Mouse (Mus musculus) kidney, adult 9 months (tissue): ENCODE data around the gene Hcn1.

Source experiments
- DNase-seq: peaks from one replicate; pipeline ENCODE4 v3.0.0; 2022

Gene Hcn1

DNA sequence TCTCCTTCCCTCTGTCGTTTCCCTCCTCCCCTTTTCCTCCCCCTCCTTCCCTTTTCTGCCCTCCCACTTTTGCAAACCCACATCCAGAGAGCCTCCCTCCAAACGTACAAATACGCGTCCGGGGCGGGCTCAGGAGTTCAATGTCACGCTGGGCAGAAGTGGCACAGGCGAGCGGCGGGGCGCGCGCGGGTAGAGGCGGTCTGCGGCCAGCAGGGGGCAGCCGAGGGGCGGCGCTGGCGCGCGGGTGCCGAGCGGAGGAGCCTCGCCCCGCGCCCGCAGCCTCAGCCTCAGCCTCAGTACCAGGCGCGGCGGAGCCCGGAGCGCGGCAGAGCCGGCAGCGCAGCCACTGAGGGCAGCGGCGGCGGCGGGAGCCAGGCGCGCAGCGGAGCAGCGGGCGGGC is at the start of gene Hcn1:
TSS of gene Hcn1 (plus strand) at position 140 of the 400 bp plus-strand sequence.
- DNase-seq: peak; percentile 49

DNA sequence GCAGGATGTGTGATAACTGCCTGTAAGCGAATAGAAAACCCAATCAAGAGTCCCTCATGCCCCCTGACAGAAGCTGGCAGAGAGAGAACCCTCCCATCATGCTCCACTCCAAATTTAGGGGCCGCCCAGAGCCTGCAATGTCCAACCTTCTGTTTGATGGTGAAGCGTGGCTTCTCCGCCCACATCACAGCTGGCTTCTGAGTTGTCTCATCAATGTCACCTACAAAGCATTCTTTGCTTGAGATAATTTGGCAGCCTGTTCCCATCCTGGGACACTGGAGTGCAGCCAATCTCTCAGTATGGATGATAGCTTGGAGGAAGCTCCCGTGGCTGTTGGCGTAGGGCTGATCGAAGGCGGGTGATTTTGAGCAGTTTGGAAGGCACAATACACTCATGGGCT is 34.9 kb upstream of the Hcn1 start:
- no peak for DNase-seq

DNA sequence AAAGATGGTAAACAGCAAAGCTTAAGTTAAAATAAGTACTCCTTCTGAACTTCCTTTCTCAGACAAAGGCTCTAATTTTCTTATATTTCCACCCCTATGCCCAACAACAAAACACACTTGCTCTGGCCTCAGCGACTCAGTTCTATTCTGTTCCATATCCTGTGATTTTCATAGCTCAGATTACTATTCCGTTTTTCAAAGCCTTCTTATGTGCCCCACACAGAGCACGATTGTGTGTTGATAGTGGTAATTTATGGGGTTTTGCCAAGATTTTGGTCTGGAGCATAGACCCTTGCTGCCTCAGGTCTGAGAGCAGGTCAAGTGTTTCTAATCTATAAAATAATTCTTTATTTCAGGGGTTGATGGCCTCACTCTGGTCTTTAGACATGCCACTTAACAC is 30.4 kb upstream of the Hcn1 start:
- DNase-seq: no peak

DNA sequence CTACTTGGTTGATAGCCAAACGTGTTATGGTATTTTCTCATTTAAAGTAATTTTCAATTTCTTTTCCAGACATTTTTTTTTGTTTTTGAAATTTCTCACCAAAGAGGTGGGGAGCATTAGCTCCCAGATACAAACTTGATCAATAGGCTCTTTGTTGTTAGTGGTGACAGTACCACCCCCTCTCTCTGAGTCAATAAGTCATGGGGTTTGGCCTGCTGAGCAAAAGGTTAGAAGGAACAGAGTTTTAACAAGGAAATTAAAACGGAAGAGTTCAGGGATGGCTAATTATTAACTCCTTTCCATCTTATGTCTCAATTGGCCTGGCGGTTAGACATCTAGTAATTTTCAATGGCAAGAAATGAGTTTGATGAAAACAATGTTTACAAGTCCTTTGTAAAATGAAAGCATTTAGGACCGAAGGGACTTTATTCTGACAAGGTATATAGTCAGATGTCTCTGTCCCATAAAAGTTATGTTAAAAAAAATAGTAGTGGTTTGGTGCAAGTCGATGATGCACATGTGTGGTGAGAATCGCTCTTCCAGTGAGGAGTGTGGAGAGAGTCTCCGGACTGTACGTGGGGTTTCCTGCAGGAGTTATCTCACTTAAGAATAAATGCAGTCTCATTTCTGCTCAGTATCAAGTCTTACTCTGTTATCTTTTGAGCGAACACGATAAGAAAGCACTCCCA is 7.5 kb upstream of the Hcn1 start:
- DNase-seq: no peak

DNA sequence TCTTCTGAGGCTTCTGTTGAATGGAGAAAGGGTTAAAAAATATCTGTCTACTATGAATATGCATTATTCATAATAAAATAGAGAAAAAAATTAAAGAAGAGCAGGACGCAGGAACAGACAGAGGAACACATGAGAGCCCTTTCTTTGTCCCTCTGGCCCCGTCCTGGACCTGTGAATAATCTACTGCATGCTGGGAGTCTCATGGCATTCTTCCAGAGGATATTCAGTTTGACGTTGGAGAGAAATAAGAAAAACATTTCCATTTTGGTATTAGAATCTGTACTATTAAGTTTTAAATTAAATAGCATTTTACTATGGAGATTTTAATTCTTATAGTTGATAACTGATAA is 7.0 kb upstream of the Hcn1 start:
- no peak for DNase-seq

DNA sequence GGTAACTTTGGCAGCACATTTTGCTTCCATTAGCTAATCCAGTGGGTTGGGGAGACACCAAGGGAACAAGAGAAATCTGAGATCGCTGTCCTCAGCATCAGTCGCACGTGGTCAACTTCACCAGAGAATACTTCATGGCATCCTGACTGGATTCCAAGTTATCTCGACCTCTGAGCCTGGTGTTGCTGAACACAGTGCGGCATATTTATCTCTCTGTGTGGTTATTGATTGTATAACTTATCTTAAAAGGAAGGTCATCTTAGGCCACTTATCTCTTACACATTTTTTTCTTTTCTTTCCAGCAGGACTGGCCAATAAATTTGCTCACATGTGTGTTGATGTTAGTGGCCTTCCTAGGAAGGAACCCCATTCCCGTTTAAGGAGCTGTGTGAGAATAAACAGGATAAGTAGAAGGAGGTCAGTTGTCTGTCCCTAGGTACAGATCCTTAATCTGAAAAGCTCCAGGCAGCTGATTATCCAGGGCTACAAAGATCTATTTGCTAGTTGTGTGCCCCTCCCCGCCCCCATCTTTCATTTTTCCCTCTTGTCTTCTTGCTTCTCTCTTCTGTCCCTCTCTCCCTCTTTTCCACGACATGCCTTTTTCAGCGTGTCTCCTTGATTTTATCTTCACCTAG is 672 bp upstream of the Hcn1 start:
- no peak for DNase-seq

DNA sequence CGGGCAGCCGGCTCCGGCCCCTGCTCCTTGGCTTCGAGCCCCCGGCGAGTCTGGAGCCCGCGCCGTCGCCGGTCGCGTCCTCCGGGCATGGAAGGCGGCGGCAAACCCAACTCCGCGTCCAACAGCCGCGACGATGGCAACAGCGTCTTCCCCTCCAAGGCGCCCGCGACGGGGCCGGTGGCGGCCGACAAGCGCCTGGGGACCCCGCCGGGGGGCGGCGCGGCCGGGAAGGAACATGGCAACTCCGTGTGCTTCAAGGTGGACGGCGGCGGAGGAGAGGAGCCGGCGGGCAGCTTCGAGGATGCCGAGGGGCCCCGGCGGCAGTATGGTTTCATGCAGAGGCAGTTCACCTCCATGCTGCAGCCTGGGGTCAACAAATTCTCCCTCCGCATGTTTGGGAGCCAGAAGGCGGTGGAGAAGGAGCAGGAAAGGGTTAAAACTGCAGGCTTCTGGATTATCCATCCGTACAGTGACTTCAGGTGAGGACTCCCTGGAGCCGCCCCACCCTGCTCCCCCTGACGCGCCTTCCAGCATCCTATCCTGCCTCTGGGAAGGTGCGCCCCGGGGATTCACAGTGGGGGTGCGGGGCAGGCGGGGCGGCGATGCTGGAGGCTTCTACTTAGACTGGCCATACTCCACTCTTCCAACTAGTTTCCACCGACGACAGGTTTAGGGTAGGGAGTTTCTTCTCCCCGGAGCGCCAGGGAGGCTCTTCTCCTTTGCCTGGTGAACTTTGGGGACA is 668 bp downstream of the Hcn1 start:
- DNase-seq: no peak

DNA sequence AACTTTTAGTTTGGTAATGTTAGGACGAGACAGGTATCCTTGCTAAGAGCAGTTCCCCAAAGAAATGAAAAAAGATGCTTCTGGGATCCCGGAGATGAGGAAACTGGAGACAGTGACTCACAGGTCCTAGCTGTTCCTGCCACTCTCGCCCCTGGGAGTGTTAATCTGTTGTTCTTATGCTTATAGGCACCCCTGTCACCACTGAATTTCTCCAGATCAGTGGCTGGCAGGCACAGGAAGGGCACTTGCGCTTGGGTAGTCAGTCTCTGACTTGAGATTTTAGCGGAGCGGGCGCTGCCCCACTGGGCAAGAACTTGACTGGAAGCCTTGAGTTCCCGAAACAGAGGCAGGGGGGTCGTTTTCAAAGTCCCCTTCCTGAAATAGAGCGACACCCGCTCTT is 1.3 kb downstream of the Hcn1 start:
- DNase-seq: no peak

DNA sequence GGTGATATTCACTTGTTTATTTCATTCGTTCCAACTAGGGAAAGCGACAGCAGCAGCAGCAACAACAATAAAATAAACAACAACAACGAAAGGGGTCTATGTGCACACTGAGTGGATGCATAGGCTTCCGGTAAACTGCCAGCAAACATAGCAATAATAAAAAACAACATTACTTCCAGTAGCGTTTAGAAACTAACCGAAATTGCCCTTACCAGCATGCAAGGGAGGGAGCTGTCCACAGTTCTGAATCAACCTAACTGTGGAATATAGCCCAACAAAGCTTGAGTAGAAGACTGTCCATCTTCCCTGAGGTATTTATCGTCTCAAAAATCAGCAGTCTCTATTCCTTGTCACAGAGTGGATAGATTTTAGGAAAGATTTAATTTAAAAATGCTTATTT is 2.0 kb downstream of the Hcn1 start:
- DNase-seq: peak; percentile 34

DNA sequence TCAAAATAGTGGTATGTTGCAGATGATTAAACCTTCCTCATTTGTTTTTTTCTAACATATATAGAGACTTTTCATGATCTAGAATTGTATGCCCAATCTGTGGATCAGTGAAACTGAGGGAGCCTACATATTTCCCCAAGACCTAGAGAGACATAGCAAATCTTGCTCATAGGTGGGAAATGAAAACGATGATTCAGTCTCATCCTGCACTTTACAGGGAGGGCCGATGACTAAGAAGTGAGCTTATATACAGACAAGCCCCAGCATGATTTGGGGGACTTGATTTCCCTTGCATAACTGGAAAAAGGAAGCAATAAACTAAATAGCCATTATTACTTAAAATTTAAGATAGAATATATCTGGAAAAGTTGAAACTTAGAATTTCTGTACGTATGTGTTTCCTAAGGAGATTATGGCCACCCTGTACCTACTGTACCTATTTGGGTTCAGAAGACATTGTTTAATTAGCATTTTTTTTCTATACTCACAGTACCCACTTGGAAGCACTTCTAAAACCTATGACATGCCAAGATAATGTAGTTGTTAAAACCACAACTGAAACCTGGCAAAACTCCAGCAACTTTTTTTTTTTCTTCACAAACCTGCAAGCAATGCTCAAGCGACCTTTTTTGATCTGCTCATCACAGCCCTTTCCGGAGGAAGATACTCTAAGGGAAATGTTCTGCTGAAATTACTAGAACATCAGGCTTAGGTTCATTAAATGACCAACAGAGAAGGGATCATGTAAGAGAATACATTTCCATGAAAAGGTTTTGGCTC is 3.0 kb downstream of the Hcn1 start:
- DNase-seq: no peak

DNA sequence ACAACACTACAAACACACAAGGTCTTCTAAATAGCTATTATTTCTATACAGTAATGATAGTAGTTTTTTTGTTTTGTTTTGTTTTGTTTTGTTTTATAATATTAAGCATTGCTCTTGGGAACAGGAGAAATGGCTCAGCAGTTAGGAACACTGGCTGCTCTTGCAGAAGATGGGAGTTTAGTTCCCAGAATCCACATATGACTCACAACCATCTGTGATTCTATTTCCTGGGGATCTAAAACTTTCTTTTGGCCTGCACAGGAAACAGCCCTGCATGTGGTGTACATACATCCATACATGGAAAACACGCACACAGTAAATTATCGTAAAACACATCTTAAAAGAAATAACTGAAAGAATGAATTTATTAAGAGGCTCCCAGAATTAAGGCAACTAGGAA is 9.8 kb downstream of the Hcn1 start:
- DNase-seq: no peak

DNA sequence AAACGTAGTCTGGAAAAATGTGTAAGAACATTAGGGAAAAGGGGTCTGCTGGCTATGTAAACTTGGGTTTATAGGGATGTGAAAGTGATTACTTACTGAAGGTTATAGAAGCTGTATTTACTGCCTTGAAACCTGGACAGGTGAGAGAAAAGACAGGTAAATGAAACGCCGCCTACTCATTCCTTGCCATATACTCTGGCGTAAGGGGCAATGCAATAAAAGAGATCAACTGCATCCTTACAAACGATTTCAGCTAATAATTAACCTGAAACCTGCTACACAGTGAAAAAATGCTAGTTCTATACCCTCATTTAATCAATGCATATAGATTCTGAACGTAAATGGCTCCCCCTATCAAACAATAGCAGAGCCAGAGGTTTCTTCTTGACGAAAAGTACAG is 17.4 kb downstream of the Hcn1 start:
- no peak for DNase-seq

DNA sequence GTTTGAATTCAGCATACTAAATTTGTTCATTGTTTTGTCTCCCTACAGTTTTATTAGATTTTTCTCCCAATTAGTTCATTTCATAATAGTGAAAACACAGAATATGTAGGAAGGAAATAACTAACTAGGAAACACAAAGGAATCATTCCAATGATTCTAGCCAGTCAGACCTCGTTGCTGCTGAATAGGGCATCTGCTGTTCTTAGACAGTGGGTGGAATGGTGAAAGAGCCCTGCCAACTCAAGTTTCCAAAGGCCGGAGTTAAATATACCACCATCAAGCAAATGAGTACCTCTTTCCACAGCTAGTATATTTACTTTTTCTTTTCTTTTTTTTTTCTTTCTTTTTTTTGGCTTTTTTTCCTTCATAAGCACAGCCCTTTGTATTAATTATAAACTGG is 55.4 kb downstream of the Hcn1 start:
- DNase-seq: no peak

DNA sequence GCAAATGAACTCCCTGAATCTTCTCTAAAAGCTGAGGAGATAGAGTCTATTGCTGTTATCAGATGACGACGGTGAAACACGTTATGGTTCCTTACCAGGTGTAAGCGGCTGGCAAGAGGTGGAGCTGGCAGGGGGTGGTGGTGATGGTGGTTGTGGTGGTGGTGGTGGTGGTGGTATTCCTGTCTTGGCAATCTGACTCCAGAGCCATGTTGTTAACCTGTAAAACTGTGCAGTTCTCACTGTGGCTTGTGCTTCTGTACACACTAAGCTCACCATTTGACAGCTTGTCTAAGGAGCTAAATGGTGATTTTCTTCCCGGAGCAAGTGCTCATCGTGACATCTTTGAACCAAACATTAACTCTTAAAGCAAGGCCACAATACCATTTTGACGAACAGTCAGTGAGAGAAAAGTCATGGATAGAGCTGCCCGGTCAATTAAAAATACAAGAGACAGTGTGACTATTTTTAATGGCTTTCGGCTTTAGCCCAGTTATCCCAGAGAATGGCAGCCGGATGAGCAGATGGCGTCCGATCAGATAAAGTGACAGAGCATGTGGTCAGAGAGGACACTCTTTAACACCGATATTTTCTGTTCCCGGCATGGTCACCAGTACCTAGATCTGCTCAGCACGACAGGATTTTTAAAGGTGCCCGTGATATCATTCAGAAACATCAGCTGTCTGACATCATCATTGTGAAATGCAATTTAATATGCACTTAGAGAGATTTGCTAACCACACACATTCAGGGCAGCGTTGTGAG is 56.5 kb downstream of the Hcn1 start:
- DNase-seq: no peak

DNA sequence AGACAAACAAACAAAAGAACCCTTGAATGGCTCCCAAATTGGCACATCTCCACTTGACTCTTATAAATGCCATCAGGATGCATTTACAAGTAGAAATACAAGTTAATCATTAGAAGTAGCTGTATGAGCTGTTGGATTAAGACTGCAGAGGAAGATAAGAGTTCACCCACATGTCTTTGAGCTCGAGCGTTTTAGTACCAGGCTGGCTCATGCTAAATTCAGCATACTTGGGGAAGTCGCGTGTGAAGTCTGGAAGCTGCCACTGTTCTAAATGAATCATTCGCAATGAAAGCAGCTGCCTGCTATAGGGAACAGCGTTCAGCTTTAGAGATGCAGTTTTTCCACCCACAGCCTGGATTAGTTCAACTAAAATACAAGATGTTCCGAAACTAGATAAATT is 57.4 kb downstream of the Hcn1 start:
- DNase-seq: no peak

DNA sequence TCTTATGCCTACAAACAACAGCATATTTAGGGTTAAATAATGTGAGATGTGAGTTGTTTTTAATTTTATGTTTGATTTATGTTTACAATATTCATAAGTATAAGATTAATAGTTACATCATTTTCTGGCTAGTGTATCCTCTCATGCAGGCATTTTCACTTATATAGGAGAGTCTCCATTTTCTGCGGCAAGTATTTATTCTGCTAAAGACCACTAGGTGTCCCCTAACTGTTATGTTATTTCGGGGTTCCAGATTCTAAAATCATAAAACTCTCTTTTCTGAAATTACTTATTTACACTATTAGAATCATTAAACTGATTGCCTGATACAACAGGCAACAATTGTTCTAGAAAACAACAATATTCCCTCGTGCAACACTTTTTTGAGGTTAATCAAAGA is 60.5 kb downstream of the Hcn1 start:
- DNase-seq: no peak

DNA sequence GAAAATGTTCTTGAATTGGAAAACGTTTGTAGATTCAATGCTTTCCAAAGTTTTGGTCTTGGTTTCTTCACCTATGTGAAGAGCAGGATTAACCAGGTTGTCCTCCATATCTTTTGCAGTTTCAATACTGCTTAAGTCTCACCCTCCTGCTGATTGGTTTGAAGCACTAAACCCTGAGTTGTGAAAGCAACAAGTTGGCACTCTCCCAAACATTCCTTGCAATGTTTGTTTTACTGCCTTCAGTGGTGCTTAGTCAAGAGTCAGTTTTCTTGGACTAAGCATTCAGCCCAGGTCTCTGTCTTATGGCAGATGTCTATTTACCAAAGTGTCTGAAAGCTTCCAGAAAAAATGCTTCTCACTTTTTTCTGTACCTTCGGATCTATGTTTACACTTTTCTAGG is 67.2 kb downstream of the Hcn1 start:
- DNase-seq: no peak

DNA sequence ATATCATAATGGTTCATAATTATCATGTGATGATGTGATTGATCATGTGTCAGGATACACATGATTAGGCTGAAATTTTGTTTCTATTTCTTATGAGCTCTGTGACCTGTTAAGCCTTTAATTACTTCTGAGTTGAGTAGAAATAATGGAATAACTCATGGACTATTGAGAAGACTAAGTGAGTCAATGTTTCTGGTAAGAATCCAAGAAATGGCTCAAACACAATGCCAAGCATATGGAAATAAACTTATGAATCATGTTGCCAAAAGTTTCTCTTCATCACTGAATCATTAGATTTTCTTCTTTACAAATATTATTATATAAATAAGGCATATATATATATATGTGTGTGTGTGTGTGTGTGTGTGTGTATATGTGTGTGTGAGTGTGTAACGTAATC is 69.7 kb downstream of the Hcn1 start:
- no peak for DNase-seq

DNA sequence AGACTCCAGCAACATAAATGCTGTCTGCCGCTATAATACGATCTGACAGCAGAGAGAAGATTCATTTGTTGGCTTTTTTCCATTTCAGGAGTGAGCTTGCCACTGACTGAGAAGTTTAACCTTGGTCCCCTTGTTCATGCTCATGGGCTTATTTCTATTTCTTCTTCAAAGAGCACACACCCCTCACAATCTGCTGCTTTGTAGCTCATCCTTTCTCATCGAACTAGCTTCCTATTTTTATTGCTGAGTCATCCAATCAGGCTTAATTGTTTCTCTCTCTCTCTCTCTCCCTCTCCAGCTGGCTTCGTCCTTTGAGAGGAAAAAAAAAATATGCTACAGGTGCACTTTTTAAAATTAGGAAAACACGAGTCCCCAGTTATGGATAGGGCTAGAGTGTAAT is 74.3 kb downstream of the Hcn1 start:
- no peak for DNase-seq

DNA sequence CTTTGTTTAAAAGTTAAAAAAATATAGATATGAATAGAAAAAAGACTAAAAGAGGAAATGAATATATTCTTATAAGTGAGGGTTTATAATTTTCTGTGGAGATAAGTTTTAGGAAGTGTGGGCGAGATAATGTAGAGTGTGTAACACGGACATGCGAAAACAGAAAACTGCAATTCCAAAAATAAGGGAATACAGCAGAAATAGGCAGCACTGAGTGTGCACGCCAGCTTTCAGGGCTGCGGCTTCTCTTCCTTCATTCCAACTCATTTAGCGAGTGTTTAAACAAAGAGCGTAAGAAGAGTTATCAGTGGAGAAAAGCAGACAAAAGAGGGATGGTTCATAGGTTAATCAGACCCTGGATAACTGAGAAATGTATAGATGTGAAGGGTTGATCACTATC is 85.5 kb downstream of the Hcn1 start:
- DNase-seq: no peak

DNA sequence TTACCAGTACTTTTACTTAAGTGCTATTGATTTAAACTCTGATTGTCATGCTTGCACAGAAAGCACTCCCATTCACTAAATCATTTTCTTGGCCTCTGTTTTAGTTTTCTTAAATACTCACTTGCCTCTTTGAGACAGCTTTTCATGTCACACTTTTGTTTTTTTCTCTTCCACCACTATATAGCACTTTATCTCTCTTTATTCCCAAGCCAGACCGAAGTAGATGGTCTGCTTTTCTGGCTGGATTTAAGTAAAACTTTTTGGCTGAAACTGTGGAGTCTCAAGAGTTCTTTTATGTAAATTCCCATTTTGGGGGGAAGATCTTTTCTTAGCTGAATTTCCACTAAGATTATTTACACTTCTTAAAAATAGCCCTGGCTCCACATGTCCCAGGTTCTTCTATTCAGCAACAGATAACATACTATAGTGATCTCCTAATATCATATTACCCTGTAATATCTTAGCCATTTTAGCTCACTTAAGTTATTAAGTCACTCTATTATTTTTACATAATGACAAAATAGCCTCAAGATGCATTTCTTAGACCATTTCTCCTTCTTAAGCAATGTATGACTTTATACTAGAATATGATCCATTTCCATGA is 92.7 kb downstream of the Hcn1 start:
- DNase-seq: no peak

DNA sequence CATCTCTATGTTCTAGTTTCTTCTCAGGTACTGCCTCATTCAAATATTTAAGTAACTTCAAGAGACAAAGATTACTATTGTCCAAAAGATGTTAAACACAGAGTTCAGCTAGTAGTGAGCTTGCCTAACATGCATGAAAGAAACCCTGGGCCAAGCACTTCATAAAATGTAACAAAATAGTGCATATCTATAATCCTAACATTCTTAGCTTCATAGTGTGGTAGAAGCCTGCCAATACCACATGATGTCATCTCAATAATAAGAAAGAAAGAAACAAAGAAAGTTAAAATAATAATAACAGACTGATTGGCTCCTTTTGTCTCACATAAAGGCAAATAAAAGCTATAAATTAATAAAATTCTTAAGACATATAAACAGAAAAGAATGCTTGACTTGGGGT is 103.5 kb downstream of the Hcn1 start:
- no peak for DNase-seq

DNA sequence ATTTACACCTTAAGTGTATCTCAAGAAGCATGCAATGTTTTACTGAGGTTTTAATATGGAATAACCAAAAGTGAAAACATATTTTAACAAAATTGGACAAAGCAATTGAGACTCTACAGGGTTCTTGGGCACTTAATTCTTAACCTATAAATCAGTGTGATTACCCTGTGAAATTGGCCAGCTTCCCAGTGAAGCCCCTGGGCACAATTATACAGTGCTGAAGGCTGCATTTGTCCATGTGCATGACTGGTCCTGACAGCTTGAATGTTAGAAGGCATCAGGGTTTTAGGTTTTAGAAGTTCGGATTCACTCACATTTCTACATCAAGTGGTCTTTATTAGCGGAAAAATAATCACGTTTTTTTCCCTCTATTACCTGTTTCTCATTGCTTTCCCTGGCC is 103.9 kb downstream of the Hcn1 start:
- no peak for DNase-seq
